Mouse (Mus musculus) skeletal muscle tissue, adult 2 months (tissue): ENCODE measurements at regions not wholly inside any gene's neighbourhood (a gene's known extent, or its start where the extent isn't known, plus 50 kb on each side); places are given as distances from the start of the nearest gene placed in this dataset.
A peak's percentile ranks its signal among the peaks of the same experiment; 100 is the strongest.

ENCODE experiments used
- DNase-seq: peaks from one replicate; pipeline ENCODE4 v3.0.0-alpha.2; 2012; ENCODE audit warnings: low read depth, low spot score

DNA sequence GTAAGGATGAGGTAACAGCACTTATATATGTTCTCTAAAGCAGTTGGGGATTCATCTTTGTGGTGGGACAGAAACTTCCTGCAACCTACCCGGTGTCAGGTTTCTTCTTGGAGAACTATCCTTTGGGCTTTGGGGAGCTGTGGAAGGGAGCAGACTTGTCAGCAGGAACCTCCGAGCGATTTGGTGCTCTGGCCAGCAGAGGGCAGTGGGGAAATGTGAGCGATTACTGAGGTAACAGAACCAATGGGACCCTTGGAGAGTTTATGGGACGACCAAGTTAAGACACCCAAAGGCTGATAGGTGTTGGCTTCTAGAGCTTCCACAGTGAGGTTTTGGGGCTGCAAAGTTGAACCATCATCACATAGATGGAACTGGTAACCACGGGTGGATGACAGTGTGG lies 160.6 kb upstream of the Kif2a start:
- DNase-seq, result peak; percentile 4

DNA sequence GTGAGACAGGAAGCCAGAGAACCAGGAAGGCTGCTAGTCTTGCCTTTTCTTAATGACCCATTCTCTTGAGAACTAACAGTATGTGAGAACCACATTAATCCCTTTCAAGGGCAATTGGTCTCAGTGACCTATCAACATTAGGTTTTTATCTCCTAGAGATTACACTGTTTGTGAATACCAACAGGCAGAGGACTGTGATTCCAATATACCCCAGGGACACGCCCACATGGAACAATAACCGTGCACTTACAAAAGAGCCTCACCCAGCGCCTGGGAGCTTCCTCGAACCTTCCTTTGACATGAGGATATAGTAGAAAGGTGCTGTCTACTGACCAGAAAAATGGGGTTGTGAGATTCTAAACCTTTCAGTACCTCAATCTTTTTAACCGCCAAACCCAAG lies 157.6 kb upstream of the Kif2a start:
- DNase-seq, result no peak

DNA sequence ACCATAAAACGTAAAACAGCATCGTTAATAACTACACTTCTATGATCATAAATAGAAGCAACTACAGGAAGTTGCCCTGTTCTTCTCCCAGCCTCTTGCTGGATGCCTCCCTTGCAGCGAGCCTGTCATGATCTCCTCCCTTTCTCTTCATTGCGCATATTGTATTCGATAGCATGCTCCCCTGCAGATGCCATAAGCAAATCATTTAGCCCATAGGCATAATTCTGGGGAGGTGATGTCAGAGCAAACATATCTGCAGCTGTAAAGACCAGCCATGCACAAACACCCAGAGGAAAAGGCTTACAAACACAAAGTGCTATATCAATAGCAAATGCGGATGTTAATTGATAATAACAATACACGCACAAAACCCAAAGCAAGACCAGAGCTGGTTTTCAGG lies 155.7 kb upstream of the Kif2a start:
- DNase-seq, result no peak

DNA sequence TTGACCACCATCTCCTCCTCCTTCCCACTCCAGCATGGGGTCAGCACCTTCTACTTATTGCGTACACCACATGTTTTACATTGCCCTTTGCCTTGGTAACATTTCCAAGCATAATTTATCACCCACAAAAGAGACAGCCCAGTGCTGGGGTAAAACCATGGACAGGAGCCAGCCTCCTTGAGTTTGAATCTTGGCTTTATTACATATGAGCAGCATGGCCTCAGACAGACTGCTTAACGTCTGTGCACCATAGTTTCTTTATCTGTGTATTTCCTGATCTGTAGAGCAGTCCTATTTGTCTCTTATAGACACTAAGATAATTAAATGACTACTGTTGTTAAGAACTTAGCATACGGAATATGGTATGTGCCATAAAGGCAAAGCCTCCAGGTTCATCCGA lies 154.0 kb upstream of the Kif2a start:
- no peak for DNase-seq

DNA sequence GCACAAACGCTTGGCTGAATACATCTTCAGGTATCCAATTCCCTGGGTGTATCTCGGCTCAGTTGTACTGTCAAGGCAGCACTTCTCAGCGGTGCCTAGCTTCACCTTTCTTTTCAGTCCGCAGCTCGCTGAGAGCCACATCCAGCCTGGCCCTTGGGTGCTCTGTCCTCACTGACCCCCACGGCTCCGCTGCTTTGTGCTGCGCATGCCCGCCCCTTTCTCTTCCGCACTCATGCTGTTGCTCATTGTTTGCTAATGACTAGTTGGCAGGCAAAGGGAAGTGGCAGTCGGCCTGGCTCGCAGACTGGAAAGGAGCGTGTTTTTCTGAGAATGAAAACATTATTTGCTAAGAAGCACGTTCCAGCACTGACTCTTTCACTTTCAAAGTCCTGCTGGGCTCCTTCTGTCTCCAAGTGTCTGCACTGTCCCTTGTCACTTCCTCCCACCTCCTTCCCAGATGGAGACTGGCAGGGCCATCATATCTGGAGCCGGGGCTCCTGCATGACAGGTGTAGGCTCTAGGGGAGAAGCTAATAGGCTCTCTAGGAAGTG lies 146.7 kb upstream of the Kif2a start:
- peak; percentile 9 for DNase-seq

DNA sequence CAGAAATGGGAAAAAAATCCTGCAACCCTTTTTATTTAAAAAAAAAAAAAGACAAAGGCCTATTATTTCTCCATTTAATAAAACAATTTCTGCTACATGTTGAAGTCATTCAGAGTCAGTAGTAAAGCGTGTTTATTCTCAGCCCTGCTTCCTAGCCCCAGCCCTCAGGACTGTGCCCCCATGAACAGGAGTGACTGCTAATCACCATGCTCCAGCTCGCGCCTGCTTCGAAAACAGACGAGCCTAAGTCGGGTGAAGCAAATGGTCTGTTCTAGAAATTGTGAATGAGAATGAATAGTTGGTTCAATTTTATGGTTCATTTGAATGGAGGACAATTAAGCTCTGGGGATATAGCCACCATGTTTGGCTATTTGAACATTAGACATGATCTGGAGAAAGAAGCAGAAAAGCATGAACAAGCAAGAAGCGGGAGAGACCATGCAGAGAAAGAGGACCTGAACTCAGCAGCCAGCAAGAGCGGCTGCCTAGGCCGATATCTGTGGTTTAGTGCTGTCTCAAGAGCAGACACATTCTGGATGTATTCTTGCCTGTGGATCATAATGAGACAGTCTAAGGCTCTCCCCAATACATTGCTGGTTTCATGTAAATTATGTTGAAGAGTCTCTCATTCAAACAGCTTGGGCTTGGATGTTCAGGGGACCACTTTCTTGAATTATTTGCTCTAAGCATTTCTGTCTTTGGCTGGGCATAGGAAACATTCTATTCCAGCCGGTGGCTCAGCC lies 146.1 kb upstream of the Kif2a start:
- no peak for DNase-seq

DNA sequence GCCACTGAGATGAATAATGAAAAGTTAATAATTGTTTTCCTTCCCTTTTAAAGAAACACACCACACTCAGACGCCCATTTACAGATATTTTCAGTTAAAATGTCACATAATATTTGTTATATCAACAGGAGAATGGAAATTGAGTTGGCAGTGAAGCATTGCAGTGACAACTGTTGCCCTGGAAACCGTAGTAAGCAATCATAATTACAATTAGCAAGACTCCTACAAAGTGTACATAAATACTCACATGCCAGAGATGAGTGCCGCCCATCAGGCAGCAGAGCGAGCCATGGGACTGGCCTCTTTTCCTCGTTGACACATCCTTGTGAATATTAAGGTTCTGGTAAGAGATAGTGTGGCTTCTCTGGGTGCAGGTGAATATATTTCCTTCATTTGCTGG lies 129.6 kb upstream of the Kif2a start:
- DNase-seq, result no peak

DNA sequence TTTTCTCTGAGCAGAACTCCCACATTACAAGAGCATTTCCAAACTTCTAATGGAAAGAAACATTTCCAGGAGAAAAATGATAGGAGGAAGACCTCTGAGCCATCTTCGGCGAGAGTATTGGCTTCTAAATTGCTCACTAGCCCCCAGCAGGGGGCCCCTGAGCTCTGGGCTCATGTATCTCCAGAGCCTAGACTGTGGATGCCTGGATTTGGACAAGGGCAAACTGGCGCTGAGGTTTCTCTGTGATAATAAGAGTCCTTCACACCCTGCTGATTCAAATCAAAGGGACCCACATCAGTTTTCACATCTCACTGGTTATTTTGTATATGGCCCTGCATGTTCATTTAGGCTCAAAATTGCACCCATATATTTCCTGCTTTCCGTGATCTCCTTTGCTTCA lies 119.3 kb upstream of the Kif2a start:
- DNase-seq, result no peak

DNA sequence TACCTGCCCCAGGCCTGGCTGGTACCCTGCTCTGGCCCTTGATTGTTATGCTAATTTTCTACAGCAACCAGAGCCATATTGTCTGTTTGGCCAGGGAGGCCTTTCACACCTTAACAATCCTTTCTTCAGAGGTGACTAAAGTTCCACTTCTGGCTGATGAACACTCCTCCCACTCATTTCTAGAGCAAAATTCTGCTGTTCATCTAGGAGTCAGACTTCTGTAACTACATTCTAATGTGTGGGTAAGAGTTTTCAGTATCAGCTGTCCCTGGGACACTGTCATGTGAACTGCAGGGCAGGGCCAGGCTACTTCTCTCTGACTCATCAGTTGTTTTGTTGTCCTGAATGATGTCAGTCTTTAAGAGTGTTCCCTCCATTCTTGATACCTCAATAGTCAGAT lies 112.2 kb upstream of the Kif2a start:
- DNase-seq, result no peak

DNA sequence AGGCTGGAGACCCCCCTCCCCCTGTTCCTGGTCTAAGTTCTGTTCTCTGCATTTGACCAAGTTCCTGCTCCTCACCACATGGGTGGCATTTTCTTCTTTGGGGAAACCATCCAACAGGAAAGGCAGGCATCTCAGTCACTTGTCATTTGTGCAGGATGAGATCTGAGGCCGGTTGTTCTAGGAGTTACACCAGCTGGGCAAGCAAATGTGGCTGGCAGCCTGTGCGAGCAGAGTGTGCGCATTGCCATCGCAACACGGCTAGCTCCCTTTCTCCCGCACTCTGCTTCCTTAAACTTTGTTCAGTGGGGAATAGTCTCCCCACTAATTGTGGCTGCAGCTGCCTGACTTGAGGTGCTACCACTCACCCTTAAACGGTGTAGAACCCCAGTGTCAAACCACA lies 104.7 kb upstream of the Kif2a start:
- no peak for DNase-seq

DNA sequence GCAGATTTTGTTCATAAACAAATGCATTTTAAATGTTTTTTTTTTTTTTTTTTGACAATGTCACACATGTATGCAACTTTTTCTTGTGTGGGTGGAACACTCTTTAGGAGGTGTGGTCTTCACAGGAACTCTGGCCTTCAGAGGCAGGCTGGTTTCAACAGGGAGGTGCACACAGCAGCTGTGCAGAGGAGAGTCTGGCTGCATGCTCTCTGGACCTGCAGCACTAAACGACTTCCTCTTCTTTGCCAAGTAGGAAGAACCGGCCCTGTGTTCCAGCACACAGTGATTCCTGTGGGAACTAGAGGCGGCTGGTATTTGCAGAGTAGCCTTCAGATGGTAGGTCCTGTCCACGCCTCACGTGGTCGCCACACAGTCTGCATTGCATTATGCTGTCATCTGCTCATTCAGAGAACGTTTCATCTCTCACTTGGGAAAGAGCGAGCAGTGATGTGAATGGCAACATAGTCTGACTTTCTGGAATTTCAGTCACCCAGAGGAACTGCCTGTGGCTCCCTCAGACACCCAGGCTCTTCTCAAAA lies 102.3 kb upstream of the Kif2a start:
- DNase-seq, result no peak

DNA sequence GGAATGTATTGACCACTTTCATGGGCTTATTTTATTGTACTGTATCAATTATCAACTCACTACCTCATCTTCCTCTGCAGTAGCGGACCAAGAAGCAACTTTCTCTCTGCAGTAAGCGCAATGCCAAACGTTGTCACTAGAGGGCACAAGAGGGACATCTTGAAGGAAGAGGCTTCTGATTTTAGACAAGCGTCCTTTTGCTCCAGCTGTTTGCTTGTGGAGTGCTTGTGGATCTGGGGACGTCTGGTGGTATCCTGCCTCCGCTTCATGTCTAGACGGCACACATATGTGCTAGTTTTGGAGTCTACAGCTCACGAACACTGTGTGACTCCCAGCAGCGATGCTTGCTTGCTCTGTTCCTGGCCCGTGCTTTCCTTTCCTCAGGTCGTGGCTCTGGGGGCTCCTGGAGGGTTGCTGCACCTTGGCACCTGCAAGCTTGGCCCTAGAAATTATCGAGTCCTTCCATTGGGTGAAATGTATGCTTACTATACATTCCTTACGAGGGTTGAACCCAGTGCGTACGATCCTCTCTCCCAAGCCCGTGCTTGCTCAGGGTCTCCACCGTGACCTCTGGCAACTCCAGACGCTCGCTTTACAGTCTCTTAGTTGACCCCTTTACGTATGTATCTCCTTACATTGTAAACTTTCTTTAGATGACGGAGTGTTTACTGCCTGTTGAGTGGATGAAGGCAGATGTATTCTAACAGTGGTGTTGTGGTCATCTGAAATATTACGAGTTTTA lies 92.2 kb upstream of the Kif2a start:
- peak; percentile 73 for DNase-seq

DNA sequence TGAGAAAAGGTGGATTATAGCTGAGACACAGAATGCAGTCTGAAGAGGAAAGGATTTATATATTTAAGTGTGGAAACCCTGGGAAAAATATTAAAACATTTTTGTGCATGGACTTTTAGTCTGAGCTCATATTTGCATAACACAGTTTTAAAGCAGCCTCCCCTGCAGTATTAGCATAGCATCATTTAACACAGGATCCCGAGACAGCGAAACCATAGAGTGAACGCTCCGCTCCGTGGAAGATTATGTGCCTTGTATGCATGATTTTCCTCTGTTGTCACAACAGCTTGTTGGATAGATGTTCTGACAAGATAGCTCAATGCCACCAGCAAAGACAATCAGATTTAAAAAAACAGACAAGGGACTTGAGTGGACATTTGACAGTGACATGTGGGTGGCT lies 86.1 kb upstream of the Kif2a start:
- no peak for DNase-seq

DNA sequence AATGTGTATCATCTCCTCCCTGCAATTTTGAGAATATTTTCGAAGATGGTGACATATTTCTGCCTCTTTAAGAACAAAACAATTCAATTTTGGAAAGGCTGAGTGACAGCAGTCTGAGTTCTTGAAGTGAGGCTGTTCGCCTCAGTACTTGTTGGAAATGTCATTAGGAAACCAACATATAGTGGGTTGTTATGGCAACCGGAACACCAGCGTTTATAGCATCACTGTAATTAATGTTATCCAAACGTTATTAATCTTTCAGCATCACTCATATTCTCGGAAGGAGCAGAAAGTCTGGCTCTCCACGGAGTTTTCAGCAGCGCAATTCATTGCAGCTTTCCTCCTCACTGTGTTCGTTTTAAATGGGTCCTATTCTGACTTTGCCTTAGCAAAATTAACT lies 85.6 kb upstream of the Kif2a start:
- DNase-seq, result no peak

DNA sequence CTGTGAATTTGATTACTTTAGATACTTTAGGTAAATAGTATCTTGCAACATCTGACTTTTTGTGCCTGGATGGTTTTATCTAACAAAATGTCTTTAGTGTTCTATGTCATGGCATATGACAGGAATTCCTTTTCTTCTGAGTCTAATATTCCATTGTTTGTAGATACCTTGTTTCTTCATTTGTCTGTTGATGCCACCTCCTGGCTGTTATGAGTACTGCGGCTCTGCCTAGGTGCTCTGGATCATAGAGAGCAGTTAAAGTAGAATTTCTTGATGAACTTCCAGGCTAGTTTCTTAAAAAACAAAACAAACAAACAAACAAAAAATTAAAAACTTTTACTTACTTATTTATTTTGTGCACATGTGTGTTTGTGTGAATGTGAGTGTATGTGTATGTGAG lies 83.6 kb upstream of the Kif2a start:
- no peak for DNase-seq

DNA sequence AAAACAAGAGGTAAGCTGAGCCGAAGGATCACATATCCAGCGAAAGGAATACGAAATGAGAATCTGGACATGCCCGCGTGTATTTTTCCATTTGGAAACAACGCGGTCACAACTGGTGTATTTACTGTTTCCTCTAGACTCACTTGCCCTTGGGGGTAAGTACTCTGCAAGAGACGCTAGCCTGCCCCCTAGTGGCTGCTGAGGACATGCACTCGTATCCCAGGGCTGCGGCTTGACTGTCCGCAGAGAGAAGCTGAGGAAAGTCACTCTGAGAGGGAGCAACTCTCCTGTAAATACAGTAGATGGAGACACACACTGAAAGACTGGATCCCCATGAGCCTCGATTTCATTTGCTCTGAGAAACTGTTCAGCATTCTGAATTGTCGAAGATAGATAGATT lies 79.7 kb upstream of the Kif2a start:
- peak; percentile 79 for DNase-seq

DNA sequence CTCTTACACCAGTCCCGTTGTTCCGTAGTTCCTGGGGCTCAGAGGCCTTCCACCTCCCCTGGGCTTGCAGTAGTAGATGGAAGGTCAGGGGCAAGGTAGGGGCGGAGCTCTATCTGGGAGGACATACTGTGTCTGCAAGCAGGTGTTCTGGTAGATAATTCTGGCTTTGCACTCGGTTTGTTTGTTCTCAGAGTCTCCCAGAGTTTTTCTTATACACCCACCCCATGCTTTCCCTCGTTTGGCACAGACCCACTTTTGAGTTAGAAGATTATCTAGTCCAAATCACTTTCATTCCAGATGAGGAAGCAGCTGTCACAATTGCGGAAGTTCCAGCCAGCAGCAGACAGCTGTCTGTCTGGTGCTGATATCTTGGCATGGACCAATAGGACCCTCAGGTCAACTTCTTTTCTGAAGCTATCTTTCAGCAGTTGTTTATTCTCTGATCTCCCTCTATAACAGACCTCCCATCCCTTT lies 79.0 kb upstream of the Kif2a start:
- DNase-seq, result peak; percentile 27

DNA sequence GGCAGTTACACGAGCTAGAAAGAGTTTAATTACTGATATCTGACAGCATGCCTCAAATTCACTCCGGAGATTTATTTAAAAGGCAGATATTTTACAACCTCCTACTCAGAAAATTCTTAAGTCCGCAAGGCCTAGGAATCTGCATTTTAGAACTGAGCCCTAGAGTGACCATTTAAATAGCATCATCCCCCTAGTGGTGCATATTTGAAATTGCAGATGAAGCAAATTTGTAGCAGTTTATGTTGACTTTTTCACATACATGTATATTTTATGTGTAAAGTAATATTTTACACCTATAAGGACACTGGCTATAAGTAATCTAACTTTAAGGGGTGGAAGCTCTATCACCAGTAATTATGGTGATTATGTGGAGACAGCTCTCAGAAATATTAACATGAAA lies 78.2 kb upstream of the Kif2a start:
- DNase-seq, result no peak

DNA sequence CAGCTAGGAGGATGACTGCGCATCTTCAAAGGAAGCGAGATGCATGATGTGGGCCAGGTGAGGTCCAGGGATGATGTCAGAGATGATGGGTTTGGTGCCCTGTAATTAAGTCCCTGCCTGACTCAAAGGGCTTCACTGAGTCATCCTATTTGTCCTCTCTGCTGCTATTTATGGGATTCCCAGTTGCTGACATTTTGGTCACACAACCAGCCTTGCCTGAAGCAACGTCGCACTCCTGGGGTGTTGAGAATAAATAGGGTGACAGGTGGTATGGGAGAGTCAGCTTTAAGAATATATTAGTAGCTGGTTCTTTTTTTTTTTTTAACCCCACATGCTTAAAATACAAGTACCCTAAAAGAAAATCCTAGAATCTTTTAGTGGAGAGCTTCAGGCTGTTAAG lies 75.1 kb upstream of the Kif2a start:
- no peak for DNase-seq

DNA sequence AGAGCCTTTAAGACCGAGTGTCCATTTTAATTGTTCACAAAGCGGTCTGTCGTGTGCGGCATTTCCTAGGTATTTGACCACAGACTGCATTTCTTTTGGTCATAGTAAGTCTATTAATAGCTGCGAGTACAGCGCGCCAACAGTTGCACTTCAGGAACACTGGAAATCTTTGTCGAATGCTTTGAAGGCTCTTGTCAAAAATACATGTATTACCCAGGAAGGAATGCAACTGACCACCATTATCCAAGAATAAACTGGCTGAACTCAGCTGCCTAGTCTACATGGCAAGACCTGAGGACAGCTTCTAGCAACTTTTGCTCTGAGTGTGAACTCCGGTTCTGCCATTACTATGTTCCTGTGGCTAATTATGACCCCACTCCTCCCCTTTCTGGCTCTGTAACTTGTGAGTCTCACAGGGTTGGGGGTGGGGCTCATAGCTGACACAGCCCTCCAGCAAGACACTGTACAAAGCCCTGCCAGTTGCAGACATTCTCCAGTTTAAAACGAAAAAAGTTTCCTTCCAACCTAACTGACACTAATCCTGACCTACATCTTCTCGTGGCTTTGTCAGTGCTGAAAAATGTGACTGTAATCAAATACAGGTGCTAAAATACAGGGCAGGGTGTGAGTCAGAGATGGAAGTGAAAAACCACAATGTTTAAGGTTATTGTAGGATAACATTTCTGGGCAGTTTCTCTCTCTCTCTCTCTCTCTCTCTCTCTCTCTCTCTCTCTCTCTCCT lies 73.2 kb upstream of the Kif2a start:
- DNase-seq, result no peak

DNA sequence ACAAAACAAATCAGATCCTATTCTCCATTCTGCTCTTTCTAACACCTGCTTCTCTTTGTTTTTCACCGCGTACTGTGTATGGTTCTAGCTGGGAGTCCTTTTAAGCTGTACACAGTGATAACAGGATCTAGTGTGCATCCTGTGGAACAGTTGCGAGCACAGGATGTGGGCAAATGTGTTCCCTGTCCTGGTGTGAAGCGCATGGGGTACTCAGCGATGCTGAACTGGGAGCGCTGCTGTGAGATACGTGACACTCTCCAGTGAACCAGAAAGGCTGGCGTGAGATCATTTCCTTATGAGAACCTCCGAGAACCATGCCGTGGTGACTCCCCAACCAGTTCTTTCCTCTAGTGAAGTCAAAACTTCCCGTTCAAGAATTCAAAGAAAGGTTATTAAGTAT lies 72.6 kb upstream of the Kif2a start:
- DNase-seq, result no peak

DNA sequence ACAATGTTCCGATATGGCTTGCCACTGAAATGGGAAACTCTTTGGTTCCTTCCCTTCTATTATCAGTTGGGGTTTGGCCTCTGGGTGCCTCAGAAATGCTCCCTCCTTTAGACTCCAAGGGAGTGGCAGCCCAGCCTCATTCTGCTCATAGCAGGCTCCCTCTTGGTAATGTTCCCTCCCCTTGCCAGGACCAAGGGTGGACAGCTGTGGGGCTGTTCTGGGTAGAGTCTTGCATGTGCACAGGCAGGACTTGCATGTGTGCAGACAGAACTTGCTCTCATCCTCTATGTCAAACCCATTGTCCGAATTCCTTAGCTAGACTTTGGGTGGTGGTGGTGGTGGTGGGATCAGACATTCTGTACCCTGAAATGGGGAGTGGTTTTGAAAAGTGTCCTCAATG lies 71.8 kb upstream of the Kif2a start:
- DNase-seq, result no peak
